Mouse (Mus musculus) midbrain, postnatal 0 days (tissue): ENCODE data around the gene Sae1. TPM values are rescaled to one million over a fixed set of nuclear protein-coding genes. Genes with fewer than 3 reads are reported as not detected.
A peak's percentile ranks its signal among the peaks of the same experiment; 100 is the strongest.
"Not testable (repeated sequence)": the region's sequence is repeated elsewhere in the genome, so short reads cannot be mapped to it uniquely, and the experiment has no call there.

Source experiments
- ATAC-seq: fragments of 200-750 bp; cut with Nextera tagmentation; 2 replicates; pipeline ENCODE4 v1.8.0; 2017; ENCODE audit warnings: moderate number of reproducible peaks, mild to moderate bottlenecking, moderate TSS enrichment, moderate library complexity; ENCODE audit not compliant: low FRiP score
- DNase-seq: peaks from one replicate; pipeline ENCODE4 v3.0.0-alpha.2; 2015; ENCODE audit warnings: low spot score
- H3K27ac ChIP-seq: fragments of 300-500 bp; sonication (generic); 2 replicates; pipeline ENCODE4 v1.5.1; 2014; ENCODE audit warnings: low read depth, mild to moderate bottlenecking, low read length, mixed read lengths
- H3K27me3 ChIP-seq: fragments of 300-500 bp; sonication (generic); 2 replicates; pipeline ENCODE4 v1.6.1; 2014; ENCODE audit warnings: low read length, control low read depth, mixed read lengths; ENCODE audit not compliant: insufficient read depth
- H3K36me3 ChIP-seq: fragments of 300-500 bp; sonication (generic); 2 replicates; pipeline ENCODE4 v1.6.1; 2014; ENCODE audit warnings: low read length, control low read depth, mixed read lengths; ENCODE audit not compliant: insufficient read depth
- H3K4me1 ChIP-seq: fragments of 300-500 bp; sonication (generic); 2 replicates; pipeline ENCODE4 v1.6.1; 2014; ENCODE audit warnings: mild to moderate bottlenecking, control low read depth, antibody characterized with exemption, low read length, mixed read lengths; ENCODE audit not compliant: insufficient read depth
- H3K4me2 ChIP-seq: fragments of 300-500 bp; sonication (generic); 2 replicates; pipeline ENCODE4 v1.6.1; 2014; ENCODE audit warnings: low read depth, mild to moderate bottlenecking, low read length, mixed read lengths; ENCODE audit not compliant: poor library complexity, severe bottlenecking
- H3K4me3 ChIP-seq: fragments of 300-500 bp; sonication (generic); 2 replicates; pipeline ENCODE4 v1.5.1; 2014; ENCODE audit warnings: low read depth, mild to moderate bottlenecking, low read length, moderate library complexity
- H3K9ac ChIP-seq: fragments of 300-500 bp; sonication (generic); replicated peaks from 2 replicates; pipeline ENCODE4 v1.6.1; 2014; ENCODE audit warnings: mild to moderate bottlenecking, low read length, moderate library complexity, mixed read lengths; ENCODE audit not compliant: poor library complexity, severe bottlenecking
- H3K9me3 ChIP-seq: fragments of 300-500 bp; sonication (generic); 2 replicates; pipeline ENCODE4 v1.6.1; 2016; ENCODE audit warnings: low read length, control low read depth
- CTCF ChIP-seq: IDR thresholded peaks from 2 replicates; pipeline ENCODE4 v1.5.1; 2016; ENCODE audit warnings: antibody characterized with exemption, mild to moderate bottlenecking
- WGBS: fragments of 180-500 bp; shearing (Covaris S2); extraction: QIAGEN DNeasy Blood & Tissue Kit; methylation state at CpG from one replicate; pipeline ENCODE4 v1.1.7; 2014; 5-methylcytosine and 5-hydroxymethylcytosine counted together
- polyA plus RNA-seq: library from polyadenylated mRNA; unstranded; fragments of >200 nt; fragmentation: Nextera tagmentation; extraction: Ambion mirVana; gene quantifications from 2 replicates; pipeline ENCODE4 v1.2.1, GENCODE M21; 2015
- total RNA-seq: library from RNA; depleted of rRNA; stranded (reverse); fragments of >200 nt; gene quantifications from 2 replicates; pipeline ENCODE4 v1.2.3, GENCODE M21; 2014

Sae1 gene
- total and polyA plus RNA-seq, 2 experiments from 2014 or later: 84.6 to 195 TPM

DNA sequence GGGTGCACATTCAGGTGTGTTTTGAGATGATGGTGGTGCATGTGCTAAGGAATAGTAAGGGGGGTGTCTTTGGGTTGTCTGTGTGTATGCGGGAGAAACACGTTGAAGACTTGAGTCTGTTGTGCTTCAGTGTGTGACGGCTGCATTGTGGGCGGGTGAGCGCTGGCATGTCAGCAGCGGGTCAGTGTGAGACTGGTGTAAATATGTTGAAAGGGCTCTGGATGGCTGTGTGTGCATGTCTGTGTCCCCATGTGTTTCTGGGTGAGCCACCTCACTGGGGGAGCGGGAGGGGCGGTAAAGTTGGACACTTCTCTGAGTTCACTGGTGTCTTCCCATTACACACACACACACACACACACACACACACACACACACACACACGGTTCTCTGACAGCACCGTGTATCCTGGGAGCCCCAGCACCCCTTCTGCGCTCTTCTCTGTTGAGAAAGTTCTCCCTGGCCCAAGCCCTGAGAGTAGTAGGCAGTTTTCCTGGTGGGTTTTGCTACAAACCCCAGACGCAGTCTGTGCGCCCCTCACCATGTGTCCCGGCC lies 76.1 kb downstream of the Sae1 start:
- H3K9me3 ChIP-seq: no peaks in the 10 kb centered on the region
- peak overlapping the region; percentile 74 for H3K9ac ChIP-seq
- peak overlapping the region; percentile 55 for H3K27ac ChIP-seq
- H3K4me3 ChIP-seq: peak overlapping the region; percentile 81
- peak; percentile 17 for DNase-seq
- H3K27me3 ChIP-seq: no peaks in the 10 kb centered on the region
- ATAC-seq: no peak
- no peaks in the 10 kb centered on the region for H3K36me3 ChIP-seq
- peak overlapping the region; percentile 97 for H3K4me2 ChIP-seq
- H3K4me1 ChIP-seq: peaks cover 13% of the 10 kb centered on the region
- under 1% methylated on average over 14 of the region's 14 CpGs for WGBS
- no peak for TF ChIP-seq CTCF

DNA sequence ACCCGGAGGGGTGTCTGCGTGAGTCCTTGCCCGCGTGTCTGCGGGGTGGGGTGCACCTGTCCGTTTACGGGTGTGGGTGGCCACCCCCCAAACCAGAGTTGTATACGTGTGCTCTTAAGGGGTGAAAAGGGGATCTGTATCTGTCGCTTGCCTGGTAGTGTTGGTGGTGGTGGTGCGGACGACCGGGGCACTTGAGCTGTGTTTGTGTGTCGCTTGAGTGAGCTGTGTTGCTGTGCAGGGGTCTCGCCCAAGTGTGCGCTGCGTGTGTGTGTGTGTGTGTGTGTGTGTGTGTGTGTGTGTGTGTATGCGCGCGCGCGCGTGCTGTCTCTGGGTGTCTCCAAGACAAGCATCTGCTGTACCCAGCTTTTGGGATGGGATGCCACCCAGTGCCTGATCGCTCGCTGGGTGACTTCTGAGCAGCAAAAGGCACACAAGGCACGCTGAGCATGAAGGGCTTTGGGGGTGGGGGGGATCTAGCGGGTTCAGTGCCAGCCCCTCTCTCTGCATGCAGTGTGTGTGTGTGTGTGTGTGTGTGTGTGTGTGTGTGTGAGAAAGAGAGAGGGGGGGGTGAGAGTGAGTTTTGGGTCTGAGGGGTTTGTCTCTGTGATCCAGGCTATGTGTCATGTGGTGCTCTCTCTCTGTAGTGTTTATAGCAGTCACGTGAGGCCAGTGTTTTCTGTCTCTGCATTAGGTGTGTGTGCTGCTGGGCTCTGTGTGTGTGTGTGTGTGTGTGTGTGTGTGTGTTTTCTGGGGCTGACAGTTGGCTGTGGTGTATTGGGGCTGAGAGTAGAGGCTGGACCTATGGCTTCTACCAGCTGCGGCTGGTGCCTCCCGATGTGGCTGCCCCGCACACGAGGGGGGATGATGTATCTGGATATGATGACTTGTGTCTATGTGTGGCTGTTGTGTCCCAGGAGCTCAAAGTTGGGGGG lies 76.8 kb downstream of the Sae1 start:
- Histone ChIP-seq H3K9me3 (no peaks in the 10 kb centered on the region), H3K4me3 (peak overlapping the region; percentile 81), H3K4me2 (peak overlapping the region; percentile 97), H3K4me1 (peaks cover 13% of the 10 kb centered on the region), H3K9ac (peak overlapping the region; percentile 66), H3K36me3 (no peaks in the 10 kb centered on the region), H3K27me3 (no peaks in the 10 kb centered on the region), H3K27ac (peak overlapping the region; percentile 57; the same call in 1 of the 2 replicates)
- no peak; the same call in 1 of the 2 replicates for TF ChIP-seq CTCF
- under 1% methylated on average over 31 of the region's 31 CpGs for WGBS
- DNase-seq: peak; percentile 50
- ATAC-seq: peak; percentile 57; the same call in 1 of the 2 replicates

DNA sequence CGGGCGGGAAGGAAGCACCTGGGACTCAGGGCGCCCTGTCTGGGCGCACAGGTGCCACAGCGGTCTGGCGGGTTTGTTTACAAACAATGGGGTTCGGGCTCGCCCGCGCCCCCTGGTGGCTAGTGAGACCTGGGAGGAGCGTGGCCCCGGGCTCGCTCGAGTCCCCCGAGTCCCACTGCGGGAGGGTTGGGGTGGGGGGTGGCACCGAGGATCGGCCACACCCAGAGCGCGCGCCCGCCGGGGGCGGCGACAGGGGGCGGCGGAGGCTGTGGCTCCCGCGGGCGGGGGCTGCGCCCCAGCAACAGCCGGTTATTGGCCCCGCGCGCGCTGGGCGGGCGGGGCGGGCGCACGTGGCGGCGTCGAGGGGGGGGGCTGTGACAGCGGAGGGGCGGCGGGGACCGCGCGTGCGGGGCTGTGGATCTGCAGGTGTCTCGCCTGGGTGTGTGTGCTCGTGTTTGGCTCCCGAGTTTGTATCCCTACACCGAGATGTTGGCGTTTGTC lies 77.5 kb downstream of the Sae1 start:
- H3K4me3 ChIP-seq: peak overlapping the region; percentile 81
- peak overlapping the region; percentile 66 for H3K9ac ChIP-seq
- no peaks in the 10 kb centered on the region for H3K36me3 ChIP-seq
- H3K4me1 ChIP-seq: peaks cover 13% of the 10 kb centered on the region
- H3K27ac ChIP-seq: peak overlapping the region; percentile 57; the same call in 1 of the 2 replicates
- DNase-seq (peak; percentile 72), ATAC-seq (peak; percentile 25)
- TF ChIP-seq CTCF: peak; percentile 78
- WGBS: 1% methylated on average over 42 of the region's 56 CpGs
- H3K4me2 ChIP-seq: peak overlapping the region; percentile 97
- H3K9me3 ChIP-seq: no peaks in the 10 kb centered on the region
- H3K27me3 ChIP-seq: no peaks in the 10 kb centered on the region

DNA sequence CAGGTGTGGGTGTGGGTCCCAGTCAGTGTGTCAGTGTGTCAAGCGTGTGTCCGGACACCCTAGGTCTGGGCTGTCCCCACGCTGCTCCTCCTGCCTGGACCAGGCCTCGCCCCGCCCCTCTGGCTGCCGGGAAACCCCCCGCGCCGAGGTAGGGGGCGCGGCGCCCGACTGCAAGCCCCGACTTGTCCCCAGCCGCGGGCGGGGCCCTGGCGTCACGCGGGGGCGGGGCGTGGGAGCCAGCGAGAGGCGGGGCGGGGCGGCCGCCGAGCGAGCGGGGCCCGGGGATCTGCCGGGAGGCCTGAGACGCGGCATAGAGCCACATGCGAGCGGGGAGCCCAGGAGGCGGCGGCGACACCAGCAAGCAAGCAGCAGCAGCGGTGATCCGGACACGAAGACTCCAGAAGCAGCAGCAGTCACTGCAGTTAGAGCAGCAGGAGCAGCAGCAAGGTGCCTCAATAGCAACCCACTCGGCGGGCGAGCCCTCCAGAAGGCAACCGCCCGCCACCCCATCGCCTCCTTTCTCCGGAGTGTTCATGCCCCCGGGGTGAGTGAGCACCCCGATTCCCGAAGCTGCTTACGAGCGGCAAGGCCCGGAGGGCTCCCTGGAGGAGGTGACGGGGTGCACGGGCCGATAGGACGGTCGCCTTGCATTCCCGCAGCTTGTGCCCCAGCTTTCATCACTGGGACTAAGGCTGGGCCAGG lies 78.1 kb downstream of the Sae1 start:
- H3K4me2 ChIP-seq: peak overlapping the region; percentile 97
- H3K4me1 ChIP-seq: peaks cover 13% of the 10 kb centered on the region
- ATAC-seq (peak; percentile 14; the same call in 1 of the 2 replicates), DNase-seq (peak; percentile 79)
- no peaks in the 10 kb centered on the region for H3K36me3 ChIP-seq
- H3K9me3 ChIP-seq: no peaks in the 10 kb centered on the region
- H3K27me3 ChIP-seq: no peaks in the 10 kb centered on the region
- peak overlapping the region; percentile 66 for H3K9ac ChIP-seq
- WGBS: 1% methylated on average over 55 of the region's 61 CpGs
- no peak for TF ChIP-seq CTCF
- peak overlapping the region; percentile 81 for H3K4me3 ChIP-seq
- H3K27ac ChIP-seq: 0 out of 2 replicates have a peak overlapping the region, but pooled peaks have one; percentile 32

DNA sequence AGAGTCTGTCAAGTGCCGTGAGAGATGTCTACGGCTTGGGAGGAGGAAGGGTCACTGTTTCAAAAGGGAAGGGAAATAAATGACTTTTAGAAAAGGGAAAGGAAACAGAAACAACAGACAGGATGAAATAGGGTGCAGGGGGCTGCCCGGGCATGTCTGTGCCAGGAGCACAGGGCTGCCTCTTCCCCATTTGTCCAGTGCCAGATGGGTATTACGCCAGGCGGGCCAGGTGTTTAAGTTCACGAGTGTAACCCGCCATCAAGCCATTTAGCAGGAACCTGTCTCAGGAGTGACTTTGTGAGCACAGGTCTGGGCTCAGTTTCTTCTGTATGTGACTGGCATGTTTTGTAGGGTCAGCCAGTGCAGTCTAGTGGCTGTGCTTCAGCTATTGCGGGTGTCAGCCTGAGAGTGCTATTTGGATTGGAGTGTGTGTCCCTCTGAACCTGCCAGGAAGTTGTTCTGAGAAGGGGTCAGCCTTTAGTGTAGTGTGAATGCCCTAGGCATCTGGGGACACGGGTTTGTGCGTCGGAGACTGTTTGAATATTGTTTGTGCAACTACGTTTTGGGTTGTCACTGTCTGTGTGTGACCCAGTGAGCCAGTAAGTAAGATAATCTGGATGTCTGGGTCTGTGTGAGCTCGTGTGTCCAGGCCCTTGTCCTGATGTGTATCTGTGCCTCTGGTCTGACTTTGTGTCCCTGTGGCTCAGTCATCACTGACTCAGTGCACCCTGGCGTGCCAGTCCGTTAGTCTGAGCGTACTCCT lies 78.9 kb downstream of the Sae1 start:
- H3K4me3 ChIP-seq: peak overlapping the region; percentile 81
- peaks cover 13% of the 10 kb centered on the region for H3K4me1 ChIP-seq
- WGBS: 44% methylated on average over 16 of the region's 16 CpGs
- H3K27ac ChIP-seq: 0 out of 2 replicates have a peak overlapping the region, but pooled peaks have one; percentile 32
- H3K27me3 ChIP-seq: no peaks in the 10 kb centered on the region
- DNase-seq (no peak), ATAC-seq (no peak)
- peak overlapping the region; percentile 97 for H3K4me2 ChIP-seq
- TF ChIP-seq CTCF: no peak
- H3K9ac ChIP-seq: peak overlapping the region; percentile 66
- H3K9me3 ChIP-seq: no peaks in the 10 kb centered on the region
- H3K36me3 ChIP-seq: no peaks in the 10 kb centered on the region

DNA sequence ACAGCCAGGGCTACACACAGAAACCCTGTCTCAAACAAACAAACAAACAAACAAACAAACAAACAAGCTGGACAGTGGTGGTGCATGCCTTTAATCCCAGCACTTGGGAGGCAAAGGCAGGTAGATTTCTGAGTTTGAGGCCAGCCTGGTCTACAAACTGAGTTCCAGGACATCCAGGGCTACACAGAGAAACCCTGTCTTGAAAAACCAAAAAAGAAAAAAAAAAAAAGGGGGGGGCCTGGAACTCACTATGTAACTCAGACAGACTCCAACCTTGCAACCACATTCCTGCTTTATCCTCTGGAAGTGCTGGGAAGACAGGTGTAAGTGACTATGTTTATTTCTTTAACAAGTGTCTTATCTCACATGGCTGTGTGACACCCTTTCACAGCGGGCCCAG lies 79.5 kb downstream of the Sae1 start, which contains the start of gene Bbc3:
Gene Bbc3 (plus strand): TSS at position 301 of the 400 bp plus-strand sequence.
- H3K36me3 ChIP-seq, H3K4me1 ChIP-seq, DNase-seq, ATAC-seq, H3K9me3 ChIP-seq, H3K27me3 ChIP-seq: not testable (repeated sequence)
- H3K27ac ChIP-seq: 0 out of 2 replicates have a peak within 1 kb of the TSS, but pooled peaks have one; percentile 32
- H3K4me2 ChIP-seq: peak within 1 kb of the TSS; percentile 97
- WGBS: 77% methylated on average over 1 of the region's 1 CpGs
- H3K4me3 ChIP-seq: peak within 1 kb of the TSS; percentile 81
- H3K9ac ChIP-seq: peak within 1 kb of the TSS; percentile 66

DNA sequence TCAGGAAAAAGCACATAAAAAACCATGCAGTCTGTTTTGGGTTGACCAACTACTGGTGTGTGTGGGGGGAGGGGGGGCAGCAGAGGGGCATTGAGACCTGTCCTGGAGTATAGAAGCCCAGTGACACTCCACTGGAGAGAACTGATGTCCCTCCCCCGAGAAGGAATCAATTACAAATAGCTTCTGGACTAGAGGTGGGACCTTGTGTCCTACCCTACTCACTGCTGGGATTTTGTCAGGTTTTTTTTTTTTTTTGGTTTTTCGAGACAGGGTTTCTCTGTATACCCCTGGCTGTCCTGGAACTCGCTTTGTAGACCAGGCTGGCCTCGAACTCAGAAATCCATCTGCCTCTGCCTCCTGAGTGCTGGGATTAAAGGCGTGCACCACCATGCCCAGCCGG lies 80.5 kb downstream of the Sae1 start:
- H3K36me3 ChIP-seq, H3K4me3 ChIP-seq, H3K9ac ChIP-seq, H3K27me3 ChIP-seq, H3K4me2 ChIP-seq, H3K9me3 ChIP-seq, ATAC-seq, DNase-seq, H3K27ac ChIP-seq, H3K4me1 ChIP-seq: not testable (repeated sequence)
- WGBS: 82% methylated on average over 6 of the region's 6 CpGs
